Mouse (Mus musculus) testis, adult 10 weeks (tissue): ENCODE measurements around the gene Med29. TPM values are rescaled to one million over a fixed set of nuclear protein-coding genes. Genes with fewer than 3 reads are reported as not detected.

Experiments
- polyA plus RNA-seq: library from polyadenylated mRNA; stranded (reverse); fragments of 350-450 nt; fragmentation: Illumina TruSeq; extraction: RNeasy Lipid Tissue Mini Kit (QIAGEN cat#74804); gene quantifications from one replicate; pipeline ENCODE4 v1.2.3, GENCODE M21; 2014; ENCODE audit warnings: low read depth, low replicate concordance

Med29 gene
- 3.9 TPM for polyA plus RNA-seq

DNA sequence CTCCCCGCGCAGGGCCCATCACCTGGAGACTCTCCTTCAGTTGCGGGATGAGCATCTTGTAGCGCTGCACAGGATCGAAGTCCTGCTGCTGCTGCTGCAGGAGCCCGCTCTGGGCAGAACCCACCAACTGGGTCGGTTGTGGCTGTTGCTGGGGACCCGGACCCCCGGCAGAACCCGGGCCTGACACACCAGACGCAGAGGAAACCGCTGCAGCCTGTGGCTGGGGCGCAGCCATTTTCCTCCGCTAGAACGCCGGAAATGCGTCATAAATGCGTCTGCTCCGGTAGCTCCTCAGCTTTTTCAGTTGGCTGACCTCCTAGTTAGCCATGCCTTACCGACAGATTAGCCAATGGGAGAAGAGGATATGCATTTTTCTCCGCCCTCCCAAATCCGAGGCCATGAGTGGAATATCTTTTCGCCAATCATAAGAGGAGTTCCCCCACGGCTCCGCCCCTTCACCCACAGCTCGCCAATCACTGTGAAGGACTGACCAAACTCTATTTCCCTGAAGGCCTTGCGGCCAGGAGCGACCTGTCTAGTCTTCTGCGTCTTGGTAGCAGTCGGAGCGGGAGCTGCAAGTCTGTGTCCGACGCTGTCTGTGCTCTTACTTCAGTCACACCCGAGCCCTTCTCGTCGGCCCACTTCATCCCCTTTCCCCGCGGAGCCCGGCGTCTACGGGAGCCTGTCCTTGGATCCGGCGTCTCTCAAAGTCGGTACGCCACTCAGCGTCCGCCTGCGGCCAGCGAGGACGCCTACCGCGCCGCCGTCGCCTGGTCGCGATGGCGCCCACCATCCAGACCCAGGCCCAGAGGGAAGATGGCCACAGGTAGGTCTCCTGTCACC lies at the start of gene Med29, which contains the start of gene Paf1:
TSS of gene Med29 (minus strand) at position 280 of the 843 bp plus-strand sequence.
TSS of gene Paf1 (plus strand) at position 523 of the 843 bp plus-strand sequence.

DNA sequence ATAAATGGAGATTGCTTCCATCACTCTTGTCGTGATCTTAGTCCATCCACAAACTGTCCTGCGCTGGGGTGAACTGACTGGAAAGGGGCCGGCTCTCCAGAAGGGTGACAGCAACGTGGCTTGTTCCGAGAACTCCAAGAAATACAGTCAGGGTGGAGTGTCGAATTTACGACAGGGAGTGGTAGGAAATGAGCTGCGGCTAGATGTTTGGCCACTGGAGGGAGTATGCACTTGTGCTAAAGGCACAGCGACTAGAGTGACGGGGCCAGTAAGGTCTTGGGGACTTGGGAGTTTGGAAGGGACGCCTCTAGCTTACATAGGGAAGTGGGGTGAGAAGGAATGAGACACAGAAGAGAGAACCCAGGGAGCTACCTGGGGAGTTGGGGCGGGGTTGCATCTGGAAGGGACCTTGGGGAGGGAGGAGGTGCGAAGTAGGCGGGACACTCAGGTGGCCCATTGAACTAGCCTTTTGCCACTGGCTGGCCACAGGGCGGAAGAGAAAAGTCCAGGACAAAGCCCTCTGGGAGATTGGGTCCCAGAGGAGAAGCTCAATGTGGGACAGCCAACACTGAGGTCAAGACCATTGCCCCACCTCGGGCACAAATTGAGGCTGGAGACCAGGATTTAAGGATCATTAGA lies 44.5 kb upstream of the Med29 start, which contains the start of gene Gmfg:
TSS of gene Gmfg (plus strand) at position 516 of the 639 bp plus-strand sequence.

DNA sequence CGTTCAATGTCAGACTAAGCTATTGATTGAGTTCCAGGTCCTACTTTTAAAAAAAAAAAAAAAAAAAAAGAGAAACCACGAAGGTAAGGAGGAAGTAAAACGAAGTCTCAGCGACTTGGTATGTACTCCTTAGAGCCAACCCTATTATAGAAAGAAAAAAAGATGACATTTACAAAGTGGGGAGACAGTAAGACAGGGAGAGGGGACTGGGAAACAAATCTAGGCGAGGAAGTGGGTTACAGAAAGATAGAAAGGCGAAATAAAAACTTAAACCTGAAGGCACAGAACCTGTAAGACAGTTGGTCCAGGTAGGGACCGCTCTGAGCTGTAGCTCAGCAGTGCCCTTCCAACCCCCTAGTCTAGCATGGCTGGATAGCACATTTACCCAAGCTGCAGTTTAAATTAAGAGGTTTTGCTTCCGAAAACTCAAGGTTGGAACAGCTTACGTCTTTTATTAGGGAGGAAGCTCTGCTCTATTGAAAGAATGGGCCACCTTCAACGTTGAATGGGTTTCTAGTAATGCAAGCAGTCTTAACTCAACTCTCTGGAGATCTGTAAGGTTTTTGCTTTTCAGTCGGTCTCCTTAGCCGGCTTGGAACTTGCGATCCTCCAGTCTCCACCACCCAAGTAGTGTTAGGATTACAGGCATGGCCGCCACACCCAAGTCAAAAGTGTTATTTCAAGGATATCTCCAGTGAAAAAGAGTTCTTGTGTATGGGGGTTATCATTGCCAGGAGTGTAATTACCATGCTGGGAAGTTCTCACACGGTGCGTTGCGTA lies 12.1 kb downstream of the Med29 start, which contains the start of gene Zfp36:
TSS of gene Zfp36 (minus strand) at position 17 of the 780 bp plus-strand sequence.

GRCm38 (mm10) chr7:28372251-28373108 lies 20.0 kb downstream of the Med29 start, which contains the start of gene Plekhg2:
TSS of gene Plekhg2 (minus strand) at chr7:28372599.

DNA sequence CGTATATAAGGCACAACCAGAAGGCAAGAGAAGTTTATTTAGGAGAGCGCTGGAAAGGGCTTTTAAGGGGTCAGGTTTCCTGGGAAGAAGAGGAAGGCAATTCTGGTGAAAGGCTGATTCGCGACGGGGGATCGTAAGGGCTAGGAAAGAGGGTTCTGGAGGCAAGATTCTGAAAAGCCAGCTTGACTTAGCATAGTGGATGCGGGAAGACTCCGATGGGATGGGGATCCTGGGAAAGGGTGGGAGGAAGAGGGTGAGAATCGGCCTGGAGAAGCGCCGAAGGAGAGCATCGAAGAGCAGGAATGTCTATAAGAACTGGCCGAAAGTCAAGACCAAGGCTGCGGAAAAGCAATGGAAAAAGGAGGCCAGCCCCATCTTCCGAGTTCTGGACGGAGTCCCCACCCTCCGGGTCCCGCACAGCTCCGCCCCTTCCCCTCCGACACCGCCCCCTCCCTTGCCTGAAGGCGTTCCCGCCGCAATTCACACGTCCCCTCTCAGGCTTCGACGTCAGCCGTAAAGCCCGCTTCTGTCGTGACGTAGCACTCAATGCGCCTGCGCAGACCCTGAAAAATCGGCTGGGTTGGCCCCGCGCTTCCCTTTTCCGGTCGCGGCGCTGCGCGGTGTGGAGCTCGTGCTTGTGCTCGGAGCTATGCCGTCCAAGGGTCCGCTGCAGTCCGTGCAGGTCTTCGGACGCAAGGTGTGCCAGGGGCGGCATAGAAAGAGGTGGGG lies 42.2 kb downstream of the Med29 start, which contains the start of gene Rps16:
TSS of gene Rps16 (plus strand) at position 498 of the 729 bp plus-strand sequence.

DNA sequence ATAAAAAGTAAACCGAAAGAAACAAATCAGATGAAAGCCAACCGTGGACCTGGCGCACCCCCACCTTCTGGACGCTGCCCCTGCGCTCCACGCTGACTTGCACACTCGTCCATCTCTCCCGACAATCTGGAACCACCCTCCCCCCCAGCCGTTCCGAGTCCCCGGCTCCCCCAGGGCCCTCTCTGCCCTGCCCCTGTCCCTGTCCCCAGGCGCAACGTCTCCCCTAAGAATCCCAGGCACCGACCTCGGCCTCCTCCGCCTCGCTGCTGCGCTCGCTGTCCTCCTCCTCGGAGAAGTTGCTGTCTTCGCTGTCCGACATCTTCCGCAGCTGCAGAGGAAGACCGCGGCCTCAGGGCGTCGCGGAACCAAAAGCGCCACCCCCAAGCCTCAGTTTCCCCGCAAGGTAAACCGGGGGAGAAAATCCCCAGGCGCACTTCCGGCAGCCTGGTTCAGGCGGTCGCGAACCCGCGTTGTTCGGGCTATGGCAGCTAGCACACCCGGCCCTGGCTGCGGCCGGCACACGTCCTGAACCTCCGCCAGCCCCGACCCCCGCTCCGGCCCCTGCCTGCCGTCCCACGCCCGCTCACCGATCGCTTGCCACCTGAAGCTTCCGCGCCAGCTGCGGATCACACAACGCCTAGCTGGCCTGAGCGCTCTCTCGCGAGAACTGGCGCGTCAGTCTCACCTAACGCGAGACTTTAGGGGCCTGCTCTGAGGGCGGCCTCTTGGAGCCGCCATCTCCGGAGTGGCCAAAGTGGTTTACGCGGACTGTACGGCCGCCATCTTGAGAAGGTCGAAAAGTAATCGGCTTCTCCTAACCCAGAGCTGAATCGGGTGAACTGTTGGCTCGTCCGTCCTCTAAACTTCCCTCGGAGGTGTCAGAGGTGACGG lies 54.2 kb downstream of the Med29 start, which contains the start of gene Supt5:
TSS of gene Supt5 (minus strand) at position 639 of the 891 bp plus-strand sequence.

Other genes starting within 250 kb of the Med29 start
- 9.1 TPM for gene Fbl, start 223.0 kb downstream of the Med29 start, polyA plus RNA-seq
- gene Dyrk1b, start 213.2 kb downstream of the Med29 start, polyA plus RNA-seq, result 15.4 TPM
- gene Eid2, start 124.8 kb downstream of the Med29 start, polyA plus RNA-seq, result 10.0 TPM
- gene Eid2b, start 115.0 kb downstream of the Med29 start, polyA plus RNA-seq, result 3.7 TPM
- gene Selenov, start 101.5 kb downstream of the Med29 start, polyA plus RNA-seq, result 80.2 TPM
- gene Dll3, start 90.5 kb downstream of the Med29 start, polyA plus RNA-seq, result 22.7 TPM
- gene Timm50, start 80.6 kb downstream of the Med29 start, polyA plus RNA-seq, result 3.6 TPM
- 65.4 TPM for gene Supt5, start 54.0 kb downstream of the Med29 start, polyA plus RNA-seq
- 59.3 TPM for gene Rps16, start 42.1 kb downstream of the Med29 start, polyA plus RNA-seq
- gene Plekhg2, start 20.1 kb downstream of the Med29 start, polyA plus RNA-seq, result 3.4 TPM
- gene Zfp36, start 12.5 kb downstream of the Med29 start, polyA plus RNA-seq, result 2.6 TPM
- 70.3 TPM for gene Paf1, start 243 bp upstream of the Med29 start, polyA plus RNA-seq
- gene Gmfg, start 44.7 kb upstream of the Med29 start, polyA plus RNA-seq, result 5.2 TPM
- not detected for gene Lrfn1, start 59.3 kb upstream of the Med29 start, polyA plus RNA-seq
- not detected for gene Ifnl2, start 117.7 kb upstream of the Med29 start, polyA plus RNA-seq
- gene Ifnl3, start 130.1 kb upstream of the Med29 start, polyA plus RNA-seq, result not detected
- not detected for gene Sycn, start 148.2 kb upstream of the Med29 start, polyA plus RNA-seq
- not detected for gene Nccrp1, start 154.5 kb upstream of the Med29 start, polyA plus RNA-seq
- gene Samd4b, start 205.4 kb upstream of the Med29 start, polyA plus RNA-seq, result 18.7 TPM
- 1.6 TPM for gene Pak4, start 205.5 kb upstream of the Med29 start, polyA plus RNA-seq
- 0.17 TPM for gene Acp7, start 238.6 kb upstream of the Med29 start, polyA plus RNA-seq